Mouse (Mus musculus): ENCODE data around the gene Pole2. TPM values are rescaled to one million over a fixed set of nuclear protein-coding genes. Genes with fewer than 3 reads are reported as not detected.
A peak's percentile ranks its signal among the peaks of the same experiment; 100 is the strongest.
"Not testable (repeated sequence)": the region's sequence is repeated elsewhere in the genome, so short reads cannot be mapped to it uniquely, and the experiment has no call there.

The Pole2 gene
- polyA plus RNA-seq, 1 experiment from 2014 or later, result 32.6 TPM

GRCm38 (mm10) chr12:69163586-69163985, 64.4 kb downstream of the Pole2 start:
- not testable (repeated sequence) for H3K4me1 ChIP-seq; H3K4me3 ChIP-seq; H3K27me3 ChIP-seq (ENCODE audit: low read depth, poor library complexity, severe bottlenecking); H3K27ac ChIP-seq; DNase-seq (ENCODE audit: low spot score); H3K9me3 ChIP-seq (replicated peaks); H3K36me3 ChIP-seq
- WGBS, result 89% methylated on average over 4 of the region's 4 CpGs

- H3K9me3 ChIP-seq (replicated peaks); H3K4me1 ChIP-seq; H3K27me3 ChIP-seq (ENCODE audit: low read depth, poor library complexity, severe bottlenecking); H3K4me3 ChIP-seq; DNase-seq (ENCODE audit: low spot score); H3K27ac ChIP-seq: not testable (repeated sequence)
- WGBS, result 83% methylated on average over 2 of the region's 2 CpGs
- peaks cover 22% of the 10 kb centered on the region for H3K36me3 ChIP-seq
Measured at GRCm38 (mm10) chr12:69160677-69161076, 67.3 kb downstream of the Pole2 start.

GRCm38 (mm10) chr12:69159578-69159940, 68.4 kb downstream of the Pole2 start:
- no peaks in the 10 kb centered on the region for H3K9me3 ChIP-seq (replicated peaks)
- H3K27ac ChIP-seq, result no peak overlapping the region
- H3K4me1 ChIP-seq, result 0 out of 2 replicates have a peak, but pooled peaks cover 3% of the 10 kb centered on the region
- 8% methylated on average over 9 of the region's 9 CpGs for WGBS
- peaks cover 27% of the 10 kb centered on the region for H3K36me3 ChIP-seq
- DNase-seq (ENCODE audit: low spot score), result no peak
- peak overlapping the region; percentile 81; the same call in 1 of the 2 replicates for H3K4me3 ChIP-seq
- H3K27me3 ChIP-seq (ENCODE audit: low read depth, poor library complexity, severe bottlenecking), result no peaks in the 10 kb centered on the region

GRCm38 (mm10) chr12:69158765-69159577, 69.0 kb downstream of the Pole2 start, which contains the start of gene Rps29:
Rps29 (minus strand) TSS chr12:69159186.
- not testable (repeated sequence) for H3K4me1 ChIP-seq; H3K27me3 ChIP-seq (ENCODE audit: low read depth, poor library complexity, severe bottlenecking); H3K9me3 ChIP-seq (replicated peaks)
- Histone ChIP-seq H3K27ac (peak within 1 kb of the TSS; percentile 97), H3K36me3 (peaks cover 27% of the 10 kb centered on the region), H3K4me3 (peak within 1 kb of the TSS; percentile 81)
- under 1% methylated on average over 61 of the region's 68 CpGs for WGBS
- DNase-seq (ENCODE audit: low spot score), result peak; percentile 99

- 0 out of 2 replicates have a peak, but pooled peaks cover 3% of the 10 kb centered on the region for H3K4me1 ChIP-seq
- H3K27me3 ChIP-seq (ENCODE audit: low read depth, poor library complexity, severe bottlenecking), result no peaks in the 10 kb centered on the region
- H3K9me3 ChIP-seq (replicated peaks), result no peaks in the 10 kb centered on the region
- under 1% methylated on average over 19 of the region's 19 CpGs for WGBS
- no peak for DNase-seq (ENCODE audit: low spot score)
- H3K36me3 ChIP-seq, result peaks cover 27% of the 10 kb centered on the region
- H3K27ac ChIP-seq, result peak overlapping the region; percentile 97
- H3K4me3 ChIP-seq, result peak overlapping the region; percentile 81
Measured at GRCm38 (mm10) chr12:69158366-69158764, 69.6 kb downstream of the Pole2 start.

- Histone ChIP-seq H3K27me3 (ENCODE audit: low read depth, poor library complexity, severe bottlenecking) (no peaks in the 10 kb centered on the region), H3K27ac (no peak overlapping the region), H3K4me1 (0 out of 2 replicates have a peak, but pooled peaks cover 3% of the 10 kb centered on the region), H3K36me3 (peaks cover 27% of the 10 kb centered on the region), H3K9me3 (replicated peaks) (no peaks in the 10 kb centered on the region), H3K4me3 (no peak overlapping the region)
- DNase-seq (ENCODE audit: low spot score), result no peak
- WGBS, result 94% methylated on average over 2 of the region's 2 CpGs
Measured at GRCm38 (mm10) chr12:69157107-69157506, 70.9 kb downstream of the Pole2 start.

GRCm38 (mm10) chr12:69156436-69156835, 71.6 kb downstream of the Pole2 start:
- no peak for DNase-seq (ENCODE audit: low spot score)
- 0 out of 2 replicates have a peak, but pooled peaks cover 3% of the 10 kb centered on the region for H3K4me1 ChIP-seq
- peaks cover 27% of the 10 kb centered on the region for H3K36me3 ChIP-seq
- H3K4me3 ChIP-seq, result no peak overlapping the region
- no peaks in the 10 kb centered on the region for H3K9me3 ChIP-seq (replicated peaks)
- WGBS, result 87% methylated on average over 4 of the region's 4 CpGs
- no peaks in the 10 kb centered on the region for H3K27me3 ChIP-seq (ENCODE audit: low read depth, poor library complexity, severe bottlenecking)
- no peak overlapping the region for H3K27ac ChIP-seq

GRCm38 (mm10) chr12:69155923-69156322, 72.1 kb downstream of the Pole2 start:
- no peaks in the 10 kb centered on the region for H3K27me3 ChIP-seq (ENCODE audit: low read depth, poor library complexity, severe bottlenecking)
- no peak overlapping the region for H3K4me3 ChIP-seq
- no peak for DNase-seq (ENCODE audit: low spot score)
- no peaks in the 10 kb centered on the region for H3K9me3 ChIP-seq (replicated peaks)
- 0 out of 2 replicates have a peak, but pooled peaks cover 3% of the 10 kb centered on the region for H3K4me1 ChIP-seq
- 82% methylated on average over 2 of the region's 2 CpGs for whole genome bisulfite sequencing
- H3K27ac ChIP-seq, result no peak overlapping the region
- H3K36me3 ChIP-seq, result peaks cover 27% of the 10 kb centered on the region

Small RNA genes lying within 50 kb of the gene (microRNA-seq; reads per million reads assigned to microRNA genes)
- not detected for gene Gm47287
- gene Gm47295, result not detected

Other genes starting within 250 kb of the Pole2 start
- 1,295 and 1,533 TPM in 2 replicates for gene Rps29, start 69.0 kb downstream of the Pole2 start, polyA plus RNA-seq (2016; fragmentation: Nextera tagmentation; extraction: Ambion mirVana)
- 30.6 and 31.1 TPM in 2 replicates for gene Lrr1, start 59.4 kb downstream of the Pole2 start, polyA plus RNA-seq (2016; fragmentation: Nextera tagmentation; extraction: Ambion mirVana)
- gene Rpl36al, start 44.1 kb downstream of the Pole2 start, polyA plus RNA-seq (2016; fragmentation: Nextera tagmentation; extraction: Ambion mirVana), result 536 and 653 TPM in 2 replicates
- gene Mgat2, start 44.0 kb downstream of the Pole2 start, polyA plus RNA-seq (2016; fragmentation: Nextera tagmentation; extraction: Ambion mirVana), result 35.4 and 37.9 TPM in 2 replicates
- 54.8 and 61.0 TPM in 2 replicates for gene Gm49383, start 31.1 kb downstream of the Pole2 start, polyA plus RNA-seq (2016; fragmentation: Nextera tagmentation; extraction: Ambion mirVana)
- gene Dnaaf2, start 29.8 kb downstream of the Pole2 start, polyA plus RNA-seq (2016; fragmentation: Nextera tagmentation; extraction: Ambion mirVana), result 16.7 and 17.0 TPM in 2 replicates
- gene Gm49384, start 23.9 kb downstream of the Pole2 start, polyA plus RNA-seq (2016; fragmentation: Nextera tagmentation; extraction: Ambion mirVana), result 53.5 and 55.2 TPM in 2 replicates
- 2.5 and 2.6 TPM in 2 replicates for gene Klhdc1, start 13.0 kb upstream of the Pole2 start, polyA plus RNA-seq (2016; fragmentation: Nextera tagmentation; extraction: Ambion mirVana)
- gene Klhdc2, start 68.5 kb upstream of the Pole2 start, polyA plus RNA-seq (2016; fragmentation: Nextera tagmentation; extraction: Ambion mirVana), result 193 and 203 TPM in 2 replicates
- gene Nemf, start 129.0 kb upstream of the Pole2 start, polyA plus RNA-seq (2016; fragmentation: Nextera tagmentation; extraction: Ambion mirVana), result 81.0 and 87.6 TPM in 2 replicates
- gene Arf6, start 144.0 kb upstream of the Pole2 start, polyA plus RNA-seq (2016; fragmentation: Nextera tagmentation; extraction: Ambion mirVana), result 45.6 and 50.3 TPM in 2 replicates
- 1.4 and 1.7 TPM in 2 replicates for gene Gm9887, start 144.3 kb upstream of the Pole2 start, polyA plus RNA-seq (2016; fragmentation: Nextera tagmentation; extraction: Ambion mirVana)